Mouse (Mus musculus) MN1 (cell line): Measurements from ENCODE around the gene Clpsl2.
A peak's percentile ranks its signal among the peaks of the same experiment; 100 is the strongest.

ENCODE experiments used
- DNase-seq: peaks from one replicate; pipeline ENCODE4 v3.0.0-alpha.2; 2016; ENCODE audit warnings: low spot score

The Clpsl2 gene

DNA sequence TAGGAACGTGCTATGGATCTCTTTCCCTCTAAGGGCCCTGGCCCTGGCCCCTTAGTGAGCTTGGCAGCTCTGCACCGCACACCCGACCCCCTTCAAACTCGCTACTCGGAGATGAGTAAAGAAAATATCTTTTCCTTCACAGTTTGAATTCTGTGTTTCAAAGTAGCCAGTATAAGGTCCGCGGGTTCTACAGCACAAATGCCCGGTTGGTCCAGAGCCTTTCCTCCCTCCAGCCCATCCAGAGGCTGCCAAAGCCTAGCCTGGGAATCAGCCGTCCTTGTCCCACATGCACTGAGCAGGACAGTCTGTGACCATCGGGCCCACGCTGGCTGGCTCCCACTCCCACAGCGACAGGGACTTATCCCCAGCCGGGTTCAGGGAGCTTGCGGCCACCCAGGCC is at the start of gene Clpsl2:
TSS of gene Clpsl2 (plus strand) at position 301 of the 400 bp plus-strand sequence.
- DNase-seq: no peak

- DNase-seq: no peak
Observed at GRCm38 (mm10) chr17:28500465-28500864, 48.7 kb upstream of the Clpsl2 start.

- DNase-seq: no peak
Observed at GRCm38 (mm10) chr17:28502196-28502821, 46.9 kb upstream of the Clpsl2 start.

DNA sequence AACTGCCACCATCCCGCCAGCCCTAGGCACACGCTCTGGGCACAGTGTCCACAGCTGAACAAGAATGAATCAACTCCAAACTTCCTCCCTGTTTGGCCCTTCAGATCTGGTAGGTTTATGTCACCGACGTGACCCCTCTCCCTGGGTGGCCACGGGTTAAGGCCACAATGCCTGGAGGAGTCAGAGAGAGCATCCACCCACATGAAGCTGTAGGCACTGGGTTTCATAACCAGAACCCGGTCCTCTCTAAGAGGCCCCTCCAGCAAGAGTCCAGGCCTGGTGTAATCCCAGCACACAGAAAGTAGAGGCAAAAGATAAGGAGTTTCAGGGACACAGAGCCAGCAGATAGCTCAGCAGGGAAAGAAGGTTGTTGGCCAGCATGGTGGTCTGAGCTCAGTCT is 45.0 kb upstream of the Clpsl2 start:
- no peak for DNase-seq

DNA sequence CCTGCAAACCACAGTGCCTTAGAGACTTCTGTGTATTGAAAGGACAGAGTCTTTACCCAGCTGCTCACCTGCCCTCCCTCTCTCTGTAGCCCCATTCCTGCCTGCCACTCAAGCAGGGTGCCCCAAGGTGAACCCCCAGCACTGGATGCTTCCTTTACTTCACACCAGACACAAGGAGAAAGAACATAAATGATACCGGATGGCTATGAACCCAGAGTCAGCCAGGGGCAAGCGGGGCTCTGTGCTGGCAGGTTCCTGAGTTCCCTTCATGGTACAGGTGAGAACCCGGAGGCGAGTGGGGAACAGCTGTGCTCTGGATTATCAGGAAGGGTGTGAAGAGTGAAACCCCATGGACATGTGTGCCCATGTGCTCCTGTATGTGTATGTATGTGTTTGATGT is 43.6 kb upstream of the Clpsl2 start:
- no peak for DNase-seq

- DNase-seq: no peak
Observed at GRCm38 (mm10) chr17:28506895-28507294, 42.3 kb upstream of the Clpsl2 start.

DNA sequence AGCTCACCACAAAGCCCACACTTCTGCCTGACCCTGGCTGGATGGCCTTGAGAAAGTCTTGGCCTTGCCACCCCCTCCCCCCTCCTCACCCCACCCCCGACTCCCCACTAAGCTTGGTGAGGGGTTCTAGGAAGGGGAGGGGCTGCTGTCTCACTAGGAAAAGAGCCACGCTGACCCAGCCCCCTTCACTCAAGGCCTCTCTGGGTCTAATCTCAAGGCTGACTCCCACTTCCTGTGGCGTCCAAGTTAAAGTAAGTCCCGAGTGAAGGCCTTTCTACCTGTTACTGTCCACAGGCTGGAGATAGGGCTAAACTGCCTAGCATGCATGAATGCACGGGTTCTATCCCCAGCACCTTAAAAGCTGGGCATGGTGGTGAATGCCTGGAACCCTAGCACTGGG is 41.7 kb upstream of the Clpsl2 start:
- DNase-seq: no peak

GRCm38 (mm10) chr17:28510445-28511342 is 38.5 kb upstream of the Clpsl2 start:
- no peak for DNase-seq

DNA sequence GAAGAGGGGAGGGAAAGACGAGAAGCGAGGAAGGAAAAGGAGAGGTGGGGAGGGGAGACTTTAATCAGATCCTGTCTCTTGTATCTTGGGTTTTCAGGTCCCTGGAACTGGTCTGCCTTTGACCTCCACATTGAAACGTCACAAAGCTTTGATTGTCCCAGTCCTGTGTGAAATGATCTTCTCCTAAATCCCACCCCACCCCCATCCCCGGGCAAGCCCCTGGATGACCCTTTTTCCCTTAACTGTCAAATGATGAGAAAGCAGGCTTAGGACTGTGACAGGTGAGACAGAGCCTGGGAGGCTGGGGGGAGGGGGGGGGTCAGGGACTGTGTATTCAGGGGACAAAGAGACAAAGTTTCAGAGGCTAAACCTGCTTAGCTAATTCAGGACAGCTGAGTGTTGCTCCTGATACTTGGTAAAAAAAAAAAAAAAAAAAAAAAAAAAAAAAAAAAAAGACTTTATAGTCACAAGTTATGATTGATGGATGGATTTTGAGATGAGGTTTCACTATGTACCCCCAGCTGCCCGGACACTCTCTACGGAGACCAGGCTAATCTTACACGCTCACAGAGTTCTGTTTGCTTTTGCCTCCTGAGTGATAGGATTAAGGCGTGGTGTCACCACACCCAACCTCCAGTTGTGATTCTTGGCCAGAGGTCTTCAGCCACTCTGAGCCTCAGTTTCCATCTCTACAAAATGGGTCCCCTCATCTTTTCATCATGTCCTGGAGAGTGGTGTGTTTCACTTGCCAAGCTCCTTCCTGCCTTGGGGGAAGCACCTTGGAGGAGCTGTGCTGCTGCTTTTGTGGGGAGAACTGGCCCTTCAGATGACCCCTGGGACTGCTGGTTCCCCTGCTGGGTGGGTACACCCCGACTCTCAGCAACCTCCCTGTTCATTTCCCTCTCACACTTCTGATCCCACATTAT is 37.3 kb upstream of the Clpsl2 start:
- DNase-seq: no peak

DNA sequence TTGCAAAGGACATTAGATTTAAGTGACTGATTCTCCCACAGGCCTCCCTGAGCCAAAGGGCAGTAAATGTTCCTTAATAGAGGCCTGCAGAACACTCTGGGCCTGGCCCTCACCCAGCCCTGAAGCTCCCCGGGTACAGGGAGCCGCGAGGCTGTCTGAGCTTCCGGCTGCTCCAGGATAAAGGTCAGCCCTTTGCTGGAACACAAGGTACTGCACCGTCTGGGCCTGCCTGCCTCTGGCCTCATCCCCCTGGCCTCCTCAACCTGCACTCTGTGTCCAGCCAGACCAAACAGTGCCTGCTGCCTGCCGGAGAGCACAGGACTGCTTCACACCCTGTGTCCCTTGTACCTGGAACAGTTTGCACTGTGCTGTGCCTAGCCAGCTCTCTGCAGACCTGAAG is 36.5 kb upstream of the Clpsl2 start:
- peak; percentile 29 for DNase-seq

- DNase-seq: no peak
Observed at GRCm38 (mm10) chr17:28513337-28513736, 35.9 kb upstream of the Clpsl2 start.

GRCm38 (mm10) chr17:28513844-28514243 is 35.4 kb upstream of the Clpsl2 start:
- no peak for DNase-seq

DNA sequence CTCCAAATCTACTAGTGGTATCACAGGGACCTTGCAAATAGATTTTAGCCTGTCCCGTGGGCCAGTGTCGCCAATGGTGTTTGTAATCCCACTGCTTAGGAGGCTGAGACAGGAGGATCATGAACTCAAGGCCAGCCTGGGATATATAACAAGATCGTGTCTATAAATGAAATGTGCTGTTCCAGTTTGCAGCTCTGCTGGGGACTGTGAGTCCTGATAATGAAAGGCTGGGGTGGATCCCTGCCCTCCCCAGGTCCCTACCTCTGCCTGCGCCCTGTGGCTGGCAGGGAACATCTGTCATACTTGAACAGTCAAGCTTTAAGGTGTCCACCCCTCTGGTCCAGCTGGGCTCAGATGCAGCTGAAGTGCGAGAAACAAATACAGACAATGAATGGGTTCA is 34.7 kb upstream of the Clpsl2 start:
- no peak for DNase-seq

DNA sequence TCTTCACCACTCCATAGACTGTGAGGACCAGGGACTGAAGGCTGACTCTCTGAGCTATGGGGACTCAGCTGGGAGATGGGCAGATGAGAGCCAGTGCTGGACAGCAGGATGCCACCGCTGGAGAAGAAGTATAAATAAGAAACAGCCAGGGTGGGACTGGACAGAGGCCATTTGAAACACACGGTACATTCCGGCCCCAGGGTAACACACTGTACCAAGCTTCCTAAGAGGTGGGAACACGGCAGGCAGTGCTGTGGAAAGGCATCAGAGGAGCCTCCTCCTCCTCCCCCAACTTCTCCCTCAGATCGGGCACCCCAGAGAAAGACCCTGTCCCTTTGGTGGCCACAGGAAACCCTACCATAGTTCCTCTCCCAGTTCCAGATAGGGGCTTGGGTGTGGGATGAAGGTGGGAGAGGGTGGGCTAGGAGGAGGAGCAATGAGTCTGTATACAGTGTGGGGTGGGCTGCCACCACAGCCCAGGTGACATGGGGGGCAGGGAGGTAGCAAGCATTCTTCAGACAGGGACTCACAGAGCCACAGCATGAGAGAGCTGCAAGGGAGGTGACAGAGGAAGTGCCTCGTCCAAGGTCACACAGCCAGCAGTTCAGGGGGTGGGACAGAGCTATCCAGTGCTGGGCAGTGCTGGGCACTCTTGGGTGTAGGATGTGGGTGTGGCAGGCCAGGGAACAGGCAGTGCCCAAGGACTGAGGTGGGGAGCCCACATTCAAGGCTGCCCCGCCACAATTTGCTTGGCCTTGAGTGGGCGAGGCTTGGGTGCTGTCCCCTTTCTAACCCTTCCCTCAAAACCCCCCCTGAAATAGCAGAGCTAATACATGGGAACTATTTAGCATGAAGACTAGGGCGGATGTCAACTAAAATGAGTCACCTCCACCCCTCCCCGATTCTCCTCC is 33.5 kb upstream of the Clpsl2 start:
- DNase-seq: no peak

- DNase-seq: no peak
Observed at GRCm38 (mm10) chr17:28516881-28517280, 32.3 kb upstream of the Clpsl2 start.

DNA sequence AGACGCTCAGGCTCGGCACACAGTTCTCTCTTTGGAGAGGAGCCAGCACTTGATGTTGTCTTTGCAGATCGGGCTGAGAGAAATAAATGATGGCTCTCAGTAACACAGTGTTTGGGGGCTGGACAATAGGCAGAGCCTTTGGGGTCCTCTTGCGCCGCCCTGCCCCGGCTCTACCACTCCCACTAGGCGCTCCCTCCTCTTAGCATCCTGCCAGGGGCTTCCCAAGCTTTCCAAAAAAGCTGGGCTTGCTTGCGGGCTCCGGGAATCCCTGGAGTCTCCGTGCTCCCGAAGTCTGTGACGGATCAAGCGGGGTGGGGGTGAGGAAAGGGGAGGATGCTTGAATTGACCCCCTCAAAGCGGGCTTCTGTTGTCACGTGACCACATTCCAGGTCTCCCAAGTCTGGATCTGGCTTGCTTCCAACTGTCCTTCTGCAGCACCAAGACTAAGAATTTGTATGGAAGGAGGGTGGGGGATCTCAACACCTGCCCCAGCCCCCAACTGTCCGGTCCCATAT is 31.7 kb upstream of the Clpsl2 start, which contains the start of gene Fkbp5:
TSS of gene Fkbp5 (minus strand) at position 87 of the 515 bp plus-strand sequence.
- peak; percentile 76 for DNase-seq

- DNase-seq: peak; percentile 90
Observed at GRCm38 (mm10) chr17:28517956-28518614, 31.1 kb upstream of the Clpsl2 start.

DNA sequence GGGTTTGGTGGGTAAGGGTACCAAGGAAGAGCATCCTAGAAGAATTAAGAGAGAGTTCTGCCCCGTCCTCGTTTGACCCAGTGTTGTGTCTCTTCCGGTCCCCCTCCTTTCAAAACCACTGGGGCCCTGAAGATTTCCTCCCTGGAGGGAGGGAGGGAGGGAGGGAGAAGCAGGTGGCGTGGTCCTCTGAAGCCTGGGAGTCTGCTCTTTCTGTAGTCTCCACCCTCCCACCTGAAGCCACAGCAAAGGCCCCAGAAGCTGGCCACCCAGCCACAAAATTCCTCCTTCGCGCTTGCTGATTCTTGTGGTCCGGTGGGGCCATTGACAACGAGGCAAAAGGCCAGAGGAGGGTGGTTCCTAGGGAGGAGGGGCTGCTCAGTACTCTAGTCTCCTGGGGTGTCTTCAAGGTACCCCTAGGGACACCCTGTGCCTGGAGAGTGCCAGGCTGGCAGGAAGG is 30.6 kb upstream of the Clpsl2 start:
- DNase-seq: peak; percentile 57

DNA sequence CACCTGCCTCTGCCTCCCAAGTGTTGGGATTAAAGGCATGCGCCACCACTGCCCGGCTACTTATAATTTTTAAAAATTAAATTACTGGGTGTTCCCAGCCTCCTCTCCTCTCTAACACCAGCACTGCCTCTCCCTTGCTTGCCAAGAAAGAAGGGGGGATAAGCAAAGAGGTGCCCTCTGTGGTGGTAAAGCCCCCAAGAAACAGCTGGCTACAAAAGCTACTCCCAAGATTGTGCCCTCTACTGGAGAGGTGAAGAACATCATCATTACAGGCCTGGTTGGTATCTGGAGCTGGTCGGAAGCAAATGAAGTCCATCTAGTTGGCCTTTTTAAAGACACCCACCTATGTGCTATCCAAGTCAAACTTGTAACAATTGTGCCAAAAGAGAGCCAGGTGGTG is 29.4 kb upstream of the Clpsl2 start:
- peak; percentile 43 for DNase-seq

GRCm38 (mm10) chr17:28520561-28520960 is 28.6 kb upstream of the Clpsl2 start:
- DNase-seq: no peak
